Mouse (Mus musculus): ENCODE measurements at regions not wholly inside any gene's neighbourhood (a gene's known extent, or its start where the extent isn't known, plus 50 kb on each side); places are given as distances from the start of the nearest gene placed in this dataset.
A peak's percentile ranks its signal among the peaks of the same experiment; 100 is the strongest.

- DNase-seq (ENCODE audit: low spot score): no peak
These were observed 57.8 kb upstream of the Zfand5 start for GRCm38 (mm10) chr19:21214253-21214652.

DNA sequence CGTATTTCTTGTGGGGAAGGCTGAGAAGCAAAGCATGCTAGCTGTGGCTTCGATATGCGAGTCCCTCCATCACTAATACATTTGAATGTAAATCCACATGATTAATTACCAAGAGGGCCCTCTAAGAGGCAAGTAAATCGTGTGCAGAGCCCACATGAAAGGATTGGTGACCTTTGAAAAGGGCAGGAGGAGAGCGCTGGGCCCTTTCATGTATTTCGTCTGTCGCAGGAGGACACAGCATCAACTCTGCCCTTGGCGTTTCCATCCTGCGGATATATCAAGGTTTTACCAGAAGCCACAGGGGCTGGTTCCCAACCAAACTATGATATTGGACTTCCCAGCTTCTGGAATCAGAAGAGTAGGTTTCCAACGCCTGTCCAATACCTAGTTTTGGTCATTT is 78.6 kb upstream of the Zfand5 start:
- no peak for DNase-seq (ENCODE audit: low spot score)

GRCm38 (mm10) chr19:21192576-21192975 is 79.5 kb upstream of the Zfand5 start:
- no peak for DNase-seq (ENCODE audit: low spot score)

- DNase-seq (ENCODE audit: low spot score): no peak
These were observed 82.9 kb upstream of the Zfand5 start for GRCm38 (mm10) chr19:21189216-21189615.

GRCm38 (mm10) chr19:21186656-21187055 is 85.4 kb upstream of the Zfand5 start:
- no peak for DNase-seq (ENCODE audit: low spot score)

- no peak for DNase-seq (ENCODE audit: low spot score)
These were observed 86.1 kb upstream of the Zfand5 start for GRCm38 (mm10) chr19:21186016-21186415.

DNA sequence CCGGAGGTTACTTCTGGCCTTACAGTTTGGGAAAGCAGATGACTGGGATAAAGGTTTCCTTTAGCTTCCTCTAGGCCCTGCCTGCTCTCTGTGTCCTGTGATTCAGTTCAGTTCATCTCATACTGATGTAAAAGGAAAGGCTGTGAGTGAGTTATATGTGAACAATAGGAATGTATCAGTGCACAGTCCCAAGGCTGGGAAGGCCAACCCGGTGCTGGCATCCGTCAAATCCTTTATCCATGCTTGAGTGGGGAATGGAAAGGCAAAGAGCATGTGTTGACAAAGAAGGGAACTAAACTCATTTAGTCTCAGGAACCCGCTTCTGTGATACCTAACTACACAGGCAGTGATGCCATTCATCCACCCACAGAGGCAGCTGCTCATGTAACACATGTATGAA is 89.0 kb upstream of the Zfand5 start:
- no peak for DNase-seq (ENCODE audit: low spot score)

DNA sequence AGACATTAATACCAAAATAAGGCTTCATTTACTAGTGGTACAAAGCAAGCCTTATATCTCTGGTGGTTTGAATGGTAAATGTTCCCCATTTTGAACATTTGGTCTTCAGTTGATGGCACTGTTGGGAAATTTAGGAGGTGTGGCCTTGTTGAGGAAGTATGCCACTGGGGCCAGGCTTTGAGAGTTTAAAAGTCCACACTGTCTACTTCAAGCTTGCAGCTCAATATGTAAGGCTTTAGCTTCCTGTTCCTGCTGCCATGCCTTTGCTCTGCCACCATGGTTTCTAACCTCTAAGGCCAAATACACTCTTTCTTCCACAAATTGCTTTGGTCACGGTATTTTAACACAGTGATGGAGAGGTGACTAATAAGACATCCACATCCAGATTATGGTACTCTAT is 92.2 kb upstream of the Zfand5 start:
- no peak for DNase-seq (ENCODE audit: low spot score)

DNA sequence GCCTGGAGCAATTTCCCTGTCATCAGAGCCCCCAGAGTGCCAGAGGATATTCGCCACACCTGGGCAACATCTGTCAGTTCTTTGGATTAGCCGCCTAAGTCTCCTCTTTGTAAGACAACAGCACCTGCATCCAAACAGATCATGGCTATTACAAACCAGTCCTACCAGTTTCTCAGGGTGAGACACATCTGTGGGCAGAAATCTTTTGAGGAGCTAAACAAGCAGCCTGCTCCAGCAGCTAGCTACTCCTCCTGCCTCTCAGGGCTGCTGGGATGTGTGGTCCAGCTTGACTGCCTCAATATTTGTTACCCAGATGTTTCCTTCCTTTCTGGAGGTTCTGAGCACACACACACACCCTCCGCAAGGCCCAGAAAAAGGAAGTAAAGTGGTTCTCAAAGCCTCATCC is 96.6 kb upstream of the Zfand5 start:
- DNase-seq (ENCODE audit: low spot score): no peak

DNA sequence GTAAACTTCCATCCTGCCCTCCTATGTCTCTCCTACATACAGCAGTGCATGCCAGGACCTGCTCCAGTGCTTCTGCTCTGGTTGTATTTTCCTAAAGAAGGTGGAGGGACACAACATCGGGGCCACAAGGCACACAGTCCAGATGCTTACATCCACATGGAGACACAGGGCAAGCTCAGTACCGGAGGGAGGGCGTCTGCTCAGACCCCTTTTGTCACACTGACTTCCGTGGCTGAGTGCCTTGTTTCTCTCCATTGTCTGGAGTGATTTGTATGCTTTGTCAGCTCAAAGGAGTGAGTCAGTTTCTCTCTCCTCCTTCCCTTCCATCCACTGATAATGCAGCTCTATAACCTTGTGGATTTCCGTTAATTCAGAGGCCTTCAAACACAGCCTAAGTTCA is 97.4 kb upstream of the Zfand5 start:
- DNase-seq (ENCODE audit: low spot score): peak; percentile 37

DNA sequence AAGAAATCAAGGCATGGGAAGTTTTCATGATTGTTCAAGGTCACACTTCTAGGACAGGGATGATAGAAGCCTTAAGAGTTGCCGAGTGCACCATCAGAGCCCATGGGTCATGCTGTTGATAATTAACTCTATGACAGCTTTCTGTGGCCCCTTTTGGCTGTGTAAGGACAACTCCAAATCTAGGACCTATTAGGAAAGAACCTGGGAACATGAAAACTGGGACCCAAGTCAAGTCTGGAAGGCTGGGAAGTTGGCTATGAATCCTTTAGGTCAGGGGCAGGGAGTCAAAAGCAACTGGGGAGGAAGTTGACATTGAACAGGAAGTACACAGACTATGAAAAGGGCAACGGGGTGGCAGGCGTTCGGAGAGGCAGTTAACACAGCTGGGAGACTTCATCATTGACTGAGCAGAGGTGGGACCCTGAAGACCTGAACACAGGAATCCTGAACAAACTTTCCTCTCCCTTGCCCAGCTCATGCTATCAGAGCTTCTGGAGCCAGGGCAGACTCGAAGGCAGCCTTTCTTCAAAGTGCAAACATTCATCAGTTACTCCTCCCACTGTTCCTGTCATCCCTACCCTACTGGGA is 98.1 kb upstream of the Zfand5 start:
- DNase-seq (ENCODE audit: low spot score): no peak

- no peak for DNase-seq (ENCODE audit: low spot score)
These were observed 100.9 kb upstream of the Zfand5 start for GRCm38 (mm10) chr19:21171191-21171590.

DNA sequence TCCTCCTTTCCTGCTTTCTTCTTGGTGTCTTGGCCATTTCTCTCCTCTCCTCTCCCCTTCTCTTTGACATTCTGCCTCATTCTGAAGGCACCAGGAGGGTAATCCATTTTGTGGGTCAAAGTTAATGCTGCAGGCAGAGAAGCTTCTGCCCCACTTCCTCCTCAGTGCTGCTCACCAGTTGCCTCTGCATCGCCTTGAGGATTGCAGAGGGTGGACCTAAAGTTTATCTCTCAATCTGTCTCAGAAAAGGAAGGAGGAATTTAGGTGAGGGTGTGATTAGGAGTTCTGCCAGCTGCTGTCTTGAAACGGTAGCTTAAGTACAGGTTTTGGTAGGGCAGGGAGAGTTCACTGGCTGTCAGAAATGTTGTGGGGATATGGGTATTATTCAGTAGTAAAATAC is 101.3 kb upstream of the Zfand5 start:
- DNase-seq (ENCODE audit: low spot score): no peak

DNA sequence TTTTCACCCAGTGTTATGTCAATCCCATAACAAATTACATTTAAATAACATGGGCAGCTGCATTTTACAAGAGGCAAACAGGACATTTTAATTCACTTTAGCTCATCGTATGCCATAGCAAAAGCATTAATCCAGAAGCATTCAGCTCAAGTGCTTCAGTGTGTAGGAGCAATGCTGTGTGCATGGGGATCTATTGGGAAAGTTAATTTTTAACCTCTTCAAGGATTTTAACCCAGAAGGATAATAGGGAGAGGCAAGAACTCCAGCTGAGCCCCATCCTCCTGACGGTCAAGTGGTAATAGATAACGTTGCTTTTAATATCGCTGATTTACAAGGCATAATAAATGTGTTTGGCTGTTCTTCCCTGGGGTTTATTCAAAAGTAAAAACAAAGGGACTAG is 105.1 kb upstream of the Zfand5 start:
- DNase-seq (ENCODE audit: low spot score): no peak

DNA sequence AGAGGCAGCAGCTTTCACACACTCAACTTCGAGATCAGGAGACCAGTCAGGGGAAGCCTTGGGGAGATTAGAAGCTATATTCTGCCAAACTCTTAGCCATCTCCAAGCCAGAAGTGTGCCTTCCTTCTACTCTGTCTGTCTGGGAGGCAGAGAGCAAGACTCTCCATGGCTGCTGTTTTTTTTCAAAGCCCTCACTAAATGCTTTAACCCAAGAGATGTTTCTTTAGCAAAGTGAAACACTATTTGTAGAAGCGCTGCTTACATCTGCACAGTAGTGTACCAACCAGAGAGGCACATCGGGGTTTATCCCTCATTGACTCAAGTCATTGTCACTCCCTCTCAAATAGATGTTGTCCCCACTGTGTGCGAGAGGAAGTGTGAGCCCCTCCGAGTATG is 105.6 kb upstream of the Zfand5 start:
- no peak for DNase-seq (ENCODE audit: low spot score)

DNA sequence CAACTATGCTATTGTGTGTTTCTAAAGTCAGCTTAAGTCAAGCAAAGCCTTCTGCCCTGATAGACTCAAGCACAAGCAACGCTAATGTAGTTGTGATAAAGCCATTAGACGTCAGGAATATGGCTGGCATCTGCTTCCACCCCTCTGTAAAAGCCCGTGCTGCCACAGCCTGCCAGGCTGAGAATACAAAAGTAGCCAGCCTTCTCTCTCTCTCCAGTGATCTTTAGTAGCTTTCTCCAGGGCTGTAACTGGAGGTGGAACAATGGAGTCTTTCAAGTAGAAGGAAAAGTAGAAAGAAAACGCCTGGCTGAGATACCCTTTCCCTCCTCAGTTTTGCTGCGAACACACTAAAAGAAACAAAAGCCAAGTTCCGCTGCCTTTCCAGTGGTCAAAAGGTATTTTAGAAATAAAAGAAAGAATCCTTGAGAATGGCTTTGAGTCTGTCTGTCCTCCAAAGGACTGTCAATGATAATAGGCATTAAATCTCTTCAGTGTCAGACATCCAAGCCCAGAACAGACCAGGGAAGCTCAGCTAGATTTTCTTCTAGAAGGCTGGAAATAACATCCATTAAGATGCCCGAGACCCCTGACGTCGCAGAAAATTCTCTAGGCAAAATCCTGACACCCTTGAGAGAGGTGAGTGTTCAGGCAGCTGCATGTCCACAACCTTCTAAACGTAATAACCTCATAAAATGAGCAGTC is 106.2 kb upstream of the Zfand5 start:
- DNase-seq (ENCODE audit: low spot score): peak; percentile 65

- no peak for DNase-seq (ENCODE audit: low spot score)
These were observed 108.1 kb upstream of the Zfand5 start for GRCm38 (mm10) chr19:21163978-21164377.

- DNase-seq (ENCODE audit: low spot score): peak; percentile 83
These were observed 111.1 kb upstream of the Zfand5 start for GRCm38 (mm10) chr19:21160946-21161345.

DNA sequence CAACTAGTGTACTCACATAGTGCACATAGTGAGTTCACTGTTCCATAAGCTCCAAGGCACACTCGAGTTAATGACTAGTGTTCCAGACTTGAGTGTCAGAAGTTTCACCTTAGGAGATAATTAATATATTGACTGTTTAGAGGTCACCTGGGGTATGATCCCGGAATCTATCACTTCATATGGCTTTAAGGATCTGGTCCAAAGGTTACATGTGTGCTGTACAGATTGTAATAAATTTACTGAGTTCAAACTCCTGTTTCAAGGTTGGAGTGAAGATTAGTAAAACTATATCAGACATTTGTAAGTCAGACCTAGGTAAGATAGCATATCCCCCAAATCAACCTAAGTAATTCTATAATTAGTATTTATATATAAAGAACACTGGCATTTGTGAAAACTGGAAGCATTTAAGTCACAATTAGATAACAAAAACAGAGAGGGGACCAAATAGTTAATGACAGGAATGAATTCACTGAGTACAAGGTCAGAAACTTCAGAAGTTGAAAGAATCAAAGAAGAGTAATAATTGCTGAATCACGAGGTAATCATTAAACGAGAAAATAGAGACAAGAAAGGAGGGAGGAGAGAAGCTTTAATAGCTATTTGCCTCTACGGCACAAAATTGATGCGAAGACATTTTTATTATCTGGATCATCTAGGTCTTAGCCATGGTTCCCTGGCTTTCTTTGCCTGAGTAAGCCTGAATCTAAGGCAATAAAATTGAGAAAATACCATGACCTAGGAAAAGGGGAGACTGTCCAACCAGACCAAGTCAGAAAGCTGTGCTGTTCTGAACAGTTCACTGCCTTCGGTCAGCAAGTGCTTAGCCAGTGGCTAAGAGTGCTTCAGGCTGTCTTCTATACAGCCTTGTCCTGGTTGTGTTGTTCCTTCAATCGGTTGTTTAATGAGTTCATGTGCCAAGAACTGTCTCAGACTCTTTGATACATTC is 112.6 kb upstream of the Zfand5 start:
- no peak for DNase-seq (ENCODE audit: low spot score)

DNA sequence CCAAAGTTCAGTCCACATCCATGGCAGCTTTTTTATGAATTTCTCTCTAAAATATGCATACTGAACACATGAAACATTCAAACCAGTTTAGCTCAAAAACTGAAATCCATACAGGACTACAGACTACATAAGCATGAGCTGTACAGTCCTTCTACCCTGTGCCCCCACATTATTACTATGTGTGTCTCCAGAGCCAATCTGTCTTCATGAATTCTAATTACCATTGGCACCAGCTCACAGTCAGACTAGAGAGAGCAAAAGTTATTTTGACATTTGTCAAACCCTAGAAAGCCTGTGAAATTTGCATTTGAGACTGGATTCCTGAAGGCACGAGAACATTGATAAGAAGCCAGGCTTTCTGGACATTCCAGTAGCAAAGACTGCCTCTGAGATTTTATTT is 117.9 kb upstream of the Zfand5 start:
- no peak for DNase-seq (ENCODE audit: low spot score)

DNA sequence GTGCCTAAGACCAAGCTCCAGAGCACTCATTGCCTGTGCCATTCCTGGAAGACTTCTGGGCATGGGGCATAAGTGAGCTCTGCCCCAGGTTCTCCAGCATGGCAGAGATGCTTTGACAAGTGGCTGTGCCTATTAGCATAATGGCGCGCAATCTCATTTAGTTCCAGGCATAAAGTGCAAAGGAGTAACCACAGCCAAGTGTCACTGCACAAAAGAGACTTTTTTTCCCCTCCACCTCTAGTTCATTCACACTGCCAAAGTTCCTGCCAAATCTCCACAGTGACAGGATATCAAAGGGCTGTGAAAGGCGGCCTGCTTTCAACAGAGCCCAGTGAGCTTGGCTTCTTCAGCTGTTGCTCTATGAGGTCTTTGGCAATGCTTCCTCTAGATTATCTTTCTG is 120.1 kb upstream of the Zfand5 start:
- DNase-seq (ENCODE audit: low spot score): peak; percentile 42

GRCm38 (mm10) chr19:21150849-21151248 is 121.2 kb upstream of the Zfand5 start:
- DNase-seq (ENCODE audit: low spot score): no peak

- DNase-seq (ENCODE audit: low spot score): no peak
These were observed 121.8 kb upstream of the Zfand5 start for GRCm38 (mm10) chr19:21150241-21150640.
